In genomic region chr6:54067380-54067779, GRCm38 (mm10) we compare ENCODE assay signal across 25 mouse cellular contexts.
"Had no signal": no experiment of that assay in that cellular context is flagged by ENCODE, and none has a peak within 500 bp of the region (broad histone marks: within the 10 kb centered on the region; RNA-seq: fewer than 3 reads in every experiment).

No protein-coding gene starts in this region.

- DNase-seq: gastrocnemius, postnatal 14 days; gastrocnemius, postnatal 36 days; heart, adult 2 months; heart, postnatal 10 days; heart, postnatal 4 days; kidney, adult 18-20 months; kidney, adult 8-10 months; kidney, postnatal 10 days; kidney, postnatal 25 days; layer of hippocampus, adult 9-11 months; layer of hippocampus, postnatal 36 days; left cerebral cortex, postnatal 4 days had no signal

- H3K27me3 ChIP-seq: heart, embryonic 12.5 days; hindbrain, embryonic 12.5 days; intestine, embryonic 15.5 days; limb, embryonic 12.5 days; limb, embryonic 15.5 days; liver, embryonic 12.5 days had no signal

- H3K4me3 ChIP-seq: heart, adult 2 months; heart, embryonic 10.5 days; heart, embryonic 12.5 days; hindbrain, embryonic 10.5 days; hindbrain, embryonic 12.5 days; intestine, embryonic 15.5 days; limb, embryonic 12.5 days; limb, embryonic 15.5 days; liver, embryonic 12.5 days had no signal

- H3K27ac ChIP-seq: heart, adult 2 months; heart, embryonic 10.5 days; hindbrain, embryonic 10.5 days; hindbrain, embryonic 12.5 days; hindbrain, embryonic 14.5 days; intestine, embryonic 15.5 days; limb, embryonic 12.5 days; limb, embryonic 15.5 days; liver, embryonic 12.5 days; liver, embryonic 14.5 days had no signal

- H3K36me3 ChIP-seq: heart, embryonic 10.5 days; heart, embryonic 12.5 days; hindbrain, embryonic 10.5 days; hindbrain, embryonic 12.5 days; intestine, embryonic 15.5 days; limb, embryonic 12.5 days; limb, embryonic 15.5 days; liver, embryonic 12.5 days had no signal

- H3K9me3 ChIP-seq: heart, embryonic 10.5 days; heart, embryonic 12.5 days; hindbrain, embryonic 10.5 days; hindbrain, embryonic 12.5 days; intestine, embryonic 15.5 days; limb, embryonic 12.5 days; limb, embryonic 15.5 days; liver, embryonic 12.5 days had no signal

- H3K4me2 ChIP-seq: heart, embryonic 12.5 days; hindbrain, embryonic 12.5 days; hindbrain, embryonic 14.5 days; intestine, embryonic 15.5 days; limb, embryonic 12.5 days; limb, embryonic 15.5 days; liver, embryonic 12.5 days had no signal

- ATAC-seq: hindbrain, embryonic 16.5 days; inflammation-experienced regulatory T-cells, adult 6 months; intestine, embryonic 15.5 days; intestine, postnatal 0 days; liver, embryonic 12.5 days had no signal

- H3K9ac ChIP-seq: heart, embryonic 12.5 days; hindbrain, embryonic 12.5 days; hindbrain, embryonic 14.5 days; intestine, embryonic 15.5 days; limb, embryonic 12.5 days; limb, embryonic 15.5 days; liver, embryonic 12.5 days; liver, embryonic 14.5 days had no signal
